Mouse (Mus musculus) gastrocnemius, adult 18-20 months (tissue): ENCODE results near the gene Sp7. TPM values are rescaled to one million over a fixed set of nuclear protein-coding genes. Genes with fewer than 3 reads are reported as not detected.
"Not testable (repeated sequence)": the region's sequence is repeated elsewhere in the genome, so short reads cannot be mapped to it uniquely, and the experiment has no call there.

Experiments used
- DNase-seq: peaks from one replicate; pipeline ENCODE4 v3.0.0; 2021; ENCODE audit warnings: low spot score
- total RNA-seq, 2 experiments: library from RNA; stranded (reverse); gene quantifications; 2 replicates each; pipeline ENCODE4 v1.2.3; 2021

Gene Sp7
- total RNA-seq, 2 experiments from 2014 or later, result not detected

GRCm38 (mm10) chr15:102346444-102346843 lies 20.5 kb downstream of the Sp7 start:
- DNase-seq, result no peak

- no peak for DNase-seq
Observed at GRCm38 (mm10) chr15:102344490-102344889, 22.5 kb downstream of the Sp7 start.

- DNase-seq, result peak; percentile 53
Observed at GRCm38 (mm10) chr15:102341580-102341979, 25.4 kb downstream of the Sp7 start.

GRCm38 (mm10) chr15:102339612-102340011 lies 27.4 kb downstream of the Sp7 start:
- no peak for DNase-seq

- DNase-seq, result no peak
Observed at GRCm38 (mm10) chr15:102336946-102337345, 30.0 kb downstream of the Sp7 start.

GRCm38 (mm10) chr15:102335925-102336324 lies 31.1 kb downstream of the Sp7 start:
- DNase-seq, result not testable (repeated sequence)

- DNase-seq, result no peak
Observed at GRCm38 (mm10) chr15:102335254-102335653, 31.7 kb downstream of the Sp7 start.

- peak; percentile 79 for DNase-seq
Observed at GRCm38 (mm10) chr15:102331610-102332015, 35.4 kb downstream of the Sp7 start, which contains the start of gene Myg1. TSS of gene Myg1 (plus strand) at chr15:102331709.

GRCm38 (mm10) chr15:102326892-102327291 lies 40.1 kb downstream of the Sp7 start:
- DNase-seq, result no peak

GRCm38 (mm10) chr15:102326022-102326576 lies 40.9 kb downstream of the Sp7 start, which contains the start of gene Pfdn5:
TSS of gene Pfdn5 (plus strand) at chr15:102326116.
- peak; percentile 85 for DNase-seq

GRCm38 (mm10) chr15:102324654-102325473 lies 42.1 kb downstream of the Sp7 start:
- no peak for DNase-seq

- DNase-seq, result peak; percentile 55
Observed at GRCm38 (mm10) chr15:102316263-102316662, 50.7 kb downstream of the Sp7 start.

- peak; percentile 21 for DNase-seq
Observed at GRCm38 (mm10) chr15:102315292-102315691, 51.7 kb downstream of the Sp7 start.

- no peak for DNase-seq
Observed at GRCm38 (mm10) chr15:102311489-102311888, 55.5 kb downstream of the Sp7 start.

GRCm38 (mm10) chr15:102310074-102310845 lies 56.7 kb downstream of the Sp7 start:
- DNase-seq, result no peak

GRCm38 (mm10) chr15:102308717-102309116 lies 58.3 kb downstream of the Sp7 start:
- no peak for DNase-seq

Other genes starting within 250 kb of the Sp7 start
- gene Spryd3, start 230.9 kb downstream of the Sp7 start, total RNA-seq, result 1 to 10 TPM; 4.9 to 7.7 TPM
- gene Igfbp6, start 222.8 kb downstream of the Sp7 start, total RNA-seq, result 10 to 100 TPM; 32.2 to 50.3 TPM
- gene Soat2, start 216.7 kb downstream of the Sp7 start, total RNA-seq, result under 1 TPM in 1 of 2 experiments, not detected in 1; 0.09 TPM
- 10 to 100 TPM; 24.0 to 29.0 TPM for gene Zfp740, start 163.9 kb downstream of the Sp7 start, total RNA-seq
- gene Csad, start 162.5 kb downstream of the Sp7 start, total RNA-seq, result 1 to 10 TPM; 5.9 to 7.8 TPM
- gene Itgb7, start 135.2 kb downstream of the Sp7 start, total RNA-seq, result 1 to 10 TPM; 1.1 to 1.2 TPM
- 10 to 100 TPM in 1 of 2 experiments, 1 to 10 TPM in 1; 5.9 to 11.6 TPM for gene Rarg, start 109.7 kb downstream of the Sp7 start, total RNA-seq
- gene Gm9918, start 96.6 kb downstream of the Sp7 start, total RNA-seq, result not detected
- 10 to 100 TPM; 15.7 to 16.4 TPM for gene Mfsd5, start 87.7 kb downstream of the Sp7 start, total RNA-seq
- gene Espl1, start 70.9 kb downstream of the Sp7 start, total RNA-seq, result under 1 TPM; 0.21 to 0.36 TPM
- 100 to 1,000 TPM; 264 to 302 TPM for gene Pfdn5, start 41.1 kb downstream of the Sp7 start, total RNA-seq
- 10 to 100 TPM; 12.9 to 20.2 TPM for gene Myg1, start 35.5 kb downstream of the Sp7 start, total RNA-seq
- gene Aaas, start 16.4 kb downstream of the Sp7 start, total RNA-seq, result 10 to 100 TPM in 1 of 2 experiments, 1 to 10 TPM in 1; 6.6 to 11.4 TPM
- 10 to 100 TPM; 16.1 to 19.3 TPM for gene Sp1, start 39.0 kb upstream of the Sp7 start, total RNA-seq
- gene Amhr2, start 78.2 kb upstream of the Sp7 start, total RNA-seq, result 10 to 100 TPM; 11.1 to 17.7 TPM
- gene Prr13, start 91.8 kb upstream of the Sp7 start, total RNA-seq, result 10 to 100 TPM; 20.4 to 23.2 TPM
- gene Pcbp2, start 103.4 kb upstream of the Sp7 start, total RNA-seq, result 100 to 1,000 TPM; 403 to 410 TPM
- not detected for gene Gm10337, start 136.5 kb upstream of the Sp7 start, total RNA-seq
- gene Map3k12, start 149.9 kb upstream of the Sp7 start, total RNA-seq, result 1 to 10 TPM in 1 of 2 experiments, under 1 TPM in 1; 0.82 to 1.5 TPM
- 10 to 100 TPM; 28.2 to 33.3 TPM for gene Tarbp2, start 151.0 kb upstream of the Sp7 start, total RNA-seq
- gene Npff, start 157.8 kb upstream of the Sp7 start, total RNA-seq, result 1 to 10 TPM; 1.5 to 1.8 TPM